Mouse (Mus musculus): ENCODE measurements around the gene Hoxa10.

The Hoxa10 gene

GRCm38 (mm10) chr6:52217459-52217768 is 23.2 kb downstream of the Hoxa10 start:
- no peak for DNase-seq

DNA sequence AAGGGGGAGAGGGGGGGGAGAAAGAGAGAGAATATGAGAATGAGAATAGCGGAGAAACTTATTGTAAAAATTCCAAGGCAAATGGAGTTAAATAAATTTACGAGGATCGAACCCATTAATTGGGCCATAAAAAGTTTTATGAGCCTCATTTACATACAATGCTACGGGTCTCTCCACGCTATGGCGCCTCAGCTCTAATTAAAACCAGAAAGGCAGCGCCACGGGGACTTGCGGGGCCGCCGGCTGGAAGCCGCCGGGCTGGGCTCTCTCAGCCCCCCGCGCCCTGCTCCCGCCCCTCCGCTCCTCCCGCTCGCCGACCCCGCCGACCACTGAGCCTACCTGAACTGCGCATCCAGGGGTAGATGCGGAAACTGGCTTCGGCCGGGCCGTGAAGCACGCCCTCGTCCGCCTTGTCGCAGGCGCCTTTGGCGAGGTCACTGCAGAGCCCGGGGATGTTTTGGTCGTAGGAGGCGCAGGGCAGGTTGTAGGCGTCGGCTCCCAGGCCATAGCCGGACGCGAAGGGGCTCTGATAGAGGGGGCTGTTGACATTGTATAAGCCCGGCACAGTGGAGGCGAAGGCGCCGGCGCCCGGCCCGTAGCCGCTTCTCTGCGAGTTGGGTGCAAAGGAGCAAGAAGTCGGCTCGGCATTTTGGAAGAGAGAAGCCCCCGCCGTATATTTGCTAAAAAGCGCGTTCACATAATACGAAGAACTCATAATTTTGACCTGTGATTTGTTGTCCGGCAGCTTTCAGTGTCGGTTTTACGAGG is 23.8 kb downstream of the Hoxa10 start:
- no peak for DNase-seq

DNA sequence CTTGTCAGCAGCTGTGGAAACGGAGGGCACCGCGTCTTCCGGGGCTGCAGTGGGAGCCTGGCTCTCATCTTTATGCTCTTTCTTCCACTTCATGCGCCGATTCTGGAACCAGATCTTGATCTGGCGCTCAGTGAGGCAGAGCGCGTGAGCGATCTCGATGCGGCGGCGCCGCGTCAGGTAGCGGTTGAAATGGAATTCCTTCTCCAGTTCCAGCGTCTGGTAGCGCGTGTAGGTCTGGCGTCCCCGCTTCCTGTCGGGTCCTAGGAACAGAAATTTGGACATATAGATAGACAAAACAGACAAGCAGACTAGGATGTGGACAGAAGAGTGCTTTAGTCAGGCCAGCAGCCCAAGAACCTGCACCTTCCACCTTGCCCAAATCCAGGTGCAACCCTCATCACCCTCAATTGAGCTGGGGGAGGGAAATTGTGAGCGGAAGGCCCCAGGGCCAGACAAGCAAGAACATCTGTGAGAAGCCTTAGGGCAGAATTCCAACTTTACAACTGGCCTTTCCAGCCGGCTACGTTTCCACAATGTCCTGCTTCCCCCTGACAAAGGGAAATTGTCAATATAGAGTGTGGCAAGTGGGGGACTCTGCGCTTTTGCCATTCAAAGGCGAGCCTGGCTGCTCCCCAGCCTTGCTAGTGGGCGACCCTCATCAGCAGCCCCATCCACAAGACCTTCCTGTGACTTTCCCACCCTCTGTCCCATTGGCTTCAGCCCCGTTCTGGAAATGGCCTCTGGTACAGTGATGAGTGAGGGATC is 24.7 kb downstream of the Hoxa10 start:
- DNase-seq = no peak

DNA sequence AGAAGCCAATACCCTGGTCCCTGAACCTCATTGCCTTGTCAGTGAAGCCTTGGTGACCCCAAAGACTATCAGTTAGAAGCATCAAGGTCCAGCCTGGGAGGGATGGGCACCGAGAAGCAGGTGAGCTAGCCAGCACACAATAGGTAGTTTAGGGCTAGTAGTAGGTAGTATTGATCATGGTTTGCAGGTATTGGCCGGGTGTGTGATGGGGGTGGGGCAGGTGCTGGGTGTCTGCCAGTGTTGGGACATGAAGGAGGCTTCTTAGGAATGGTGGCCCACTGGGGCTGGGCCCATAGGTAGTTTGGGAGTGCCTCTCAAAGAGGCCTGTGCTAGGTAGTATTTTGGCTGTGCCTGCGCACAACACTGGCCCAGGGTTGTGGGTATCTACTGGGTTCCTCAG is 25.6 kb downstream of the Hoxa10 start:
- no peak for DNase-seq

- no peak for DNase-seq
These were observed 26.4 kb downstream of the Hoxa10 start for GRCm38 (mm10) chr6:52214271-52214670.

DNA sequence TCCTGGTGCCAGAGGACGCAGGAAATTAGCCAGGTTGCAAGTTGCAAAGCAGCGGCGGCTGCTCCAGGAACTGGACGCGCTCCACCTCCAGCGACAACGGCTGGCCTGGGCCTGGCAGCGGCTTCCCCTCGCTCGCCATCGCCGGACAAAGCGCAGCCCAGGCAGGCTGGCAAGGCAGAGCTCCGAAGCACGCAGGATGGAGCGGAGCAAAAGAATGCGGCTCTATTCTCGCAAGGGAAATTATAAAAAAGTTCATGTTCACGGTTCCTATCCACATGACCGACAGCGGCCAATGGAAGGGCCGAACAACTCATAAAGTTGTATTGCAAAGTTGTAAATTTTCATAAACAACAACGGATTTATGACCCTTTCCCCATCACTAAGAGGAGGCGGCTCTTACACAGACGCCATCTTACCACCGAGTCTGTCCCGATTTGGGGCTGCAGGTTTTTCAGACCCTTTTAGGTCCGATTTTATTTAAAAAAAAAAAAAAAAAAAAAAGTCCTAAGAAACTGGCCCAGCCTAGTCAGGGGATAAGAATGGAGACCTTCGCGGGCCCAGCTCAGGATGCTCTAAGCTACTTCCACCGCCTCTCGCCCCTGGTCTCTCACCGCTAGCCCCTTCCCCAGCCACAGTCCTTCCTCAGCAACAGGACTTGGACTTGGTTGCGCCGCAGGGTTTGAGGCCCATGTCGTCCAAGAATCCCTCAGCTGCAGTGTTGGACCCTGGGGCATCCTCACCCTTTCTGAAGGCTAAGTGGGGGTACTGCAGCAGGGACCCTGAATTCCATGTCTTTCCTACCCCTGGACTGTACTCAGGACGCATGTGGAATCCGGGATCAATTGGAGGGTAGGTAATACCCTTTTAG is 27.3 kb downstream of the Hoxa10 start, which contains the start of the genes Hoxa3 and Gm28308:
Gene Hoxa3, minus strand, starts transcription at position 218 of the 868 bp plus-strand sequence.
Gene Gm28308, minus strand, starts transcription at position 221 of the 868 bp plus-strand sequence.
- DNase-seq = no peak

- DNase-seq = no peak
These were observed 28.0 kb downstream of the Hoxa10 start for GRCm38 (mm10) chr6:52212556-52213118.

GRCm38 (mm10) chr6:52211961-52212360 is 28.7 kb downstream of the Hoxa10 start:
- no peak for DNase-seq

GRCm38 (mm10) chr6:52211170-52211935 is 29.3 kb downstream of the Hoxa10 start:
- no peak for DNase-seq

- DNase-seq = no peak
These were observed 31.0 kb downstream of the Hoxa10 start for GRCm38 (mm10) chr6:52209685-52210046.

DNA sequence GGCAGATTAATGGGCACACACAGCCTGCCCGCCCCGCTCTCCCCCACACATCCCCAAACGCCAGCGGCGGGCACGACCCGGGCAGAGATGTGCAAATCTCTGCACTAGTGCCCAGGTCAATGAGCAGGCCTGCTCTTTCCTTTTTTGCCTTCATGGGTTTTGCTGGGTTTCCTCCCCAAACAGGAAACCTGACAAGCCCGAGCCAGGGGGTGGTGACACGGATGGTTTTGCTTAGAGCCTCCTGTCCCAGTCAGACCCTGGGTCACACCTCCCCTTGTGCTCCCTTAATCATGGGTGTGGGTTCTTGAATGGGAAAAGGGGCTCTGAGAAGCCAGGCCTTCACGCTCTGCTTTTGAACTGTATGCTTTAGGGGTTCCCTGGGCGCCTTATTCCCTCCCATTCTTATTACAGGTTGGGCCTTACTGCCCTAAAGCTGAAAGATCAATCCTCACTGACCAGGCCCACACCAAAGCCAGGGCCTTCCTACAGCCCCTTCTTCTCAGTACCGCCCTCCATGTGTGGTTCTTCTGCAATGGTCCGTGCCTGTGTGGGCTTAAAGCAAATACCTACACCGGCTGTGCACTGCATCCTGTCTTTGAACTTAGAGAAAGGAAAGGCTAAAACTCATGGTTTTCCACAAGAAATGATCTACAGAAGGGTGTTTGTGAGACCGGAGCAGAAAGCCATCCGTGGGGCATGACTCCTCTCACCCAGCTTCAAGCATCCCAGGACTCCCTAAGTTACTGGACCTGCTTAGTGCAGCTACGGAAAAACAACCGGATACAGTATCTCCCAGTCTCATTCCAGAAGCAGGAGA is 31.6 kb downstream of the Hoxa10 start:
- no peak for DNase-seq

GRCm38 (mm10) chr6:52208072-52208867 is 32.4 kb downstream of the Hoxa10 start, which contains the start of gene Hoxa6:
Gene Hoxa6, minus strand, starts transcription at chr6:52208722.
- no peak for DNase-seq

- DNase-seq = no peak
These were observed 33.0 kb downstream of the Hoxa10 start for GRCm38 (mm10) chr6:52207684-52207976.

GRCm38 (mm10) chr6:52206882-52207683 is 33.6 kb downstream of the Hoxa10 start:
- no peak for DNase-seq

GRCm38 (mm10) chr6:52205638-52206621 is 34.7 kb downstream of the Hoxa10 start:
- DNase-seq = no peak

GRCm38 (mm10) chr6:52205221-52205620 is 35.4 kb downstream of the Hoxa10 start:
- no peak for DNase-seq

DNA sequence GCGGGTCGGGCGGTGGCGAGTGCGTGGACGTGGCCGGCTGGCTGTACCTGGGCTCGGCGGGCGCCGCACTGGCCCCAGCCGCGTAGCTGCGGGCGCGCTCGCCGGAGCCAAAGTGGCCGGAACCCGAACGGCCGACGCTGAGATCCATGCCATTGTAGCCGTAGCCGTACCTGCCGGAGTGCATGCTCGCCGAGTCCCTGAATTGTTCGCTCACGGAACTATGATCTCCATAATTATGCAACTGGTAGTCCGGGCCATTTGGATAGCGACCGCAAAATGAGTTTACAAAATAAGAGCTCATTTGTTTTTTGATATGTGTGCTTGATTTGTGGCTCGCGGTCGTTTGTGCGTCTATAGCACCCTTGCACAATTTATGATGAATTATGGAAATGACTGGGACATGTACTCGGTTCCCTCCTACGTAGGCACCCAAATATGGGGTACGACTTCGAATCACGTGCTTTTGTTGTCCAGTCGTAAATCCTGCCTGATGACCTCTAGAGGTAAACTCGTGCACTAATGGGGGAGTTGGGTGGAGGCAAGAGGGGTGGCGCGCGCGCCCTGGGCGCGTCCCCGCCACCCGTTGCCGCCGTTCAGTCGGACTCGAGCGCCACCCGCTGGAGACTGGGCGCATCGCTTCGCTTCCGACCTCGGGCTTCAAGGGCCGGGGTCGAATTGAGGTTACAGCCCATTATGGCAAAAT is 36.5 kb downstream of the Hoxa10 start, which contains the start of gene Hoxa5:
Gene Hoxa5, minus strand, starts transcription at position 538 of the 703 bp plus-strand sequence.
- DNase-seq = no peak

All from right cerebral cortex, postnatal 25 days (tissue).